Mouse (Mus musculus) CH12.LX (cell line): ENCODE results near the gene Anks1b.

Experiments used
- CTCF ChIP-seq, 2 experiments: IDR thresholded peaks in 1 of 2; conservative IDR thresholded peaks in 1 of 2; 2 replicates each; pipeline ENCODE4 v1.5.1; 2011 to 2012; ENCODE audit warnings: low read depth in 2 of 2, low read length in 2 of 2, improper control_type of control experiment in 1 of 2, inconsistent platforms in 1 of 2, mild to moderate bottlenecking in 1 of 2, moderate library complexity in 1 of 2
- EP300 ChIP-seq: IDR thresholded peaks from 2 replicates; pipeline ENCODE4 v1.6.1; 2011; ENCODE audit warnings: low read length, improper control_type of control experiment
- KAT2A ChIP-seq: IDR thresholded peaks from 2 replicates; pipeline ENCODE4 v1.6.1; 2012; ENCODE audit warnings: low read length, improper control_type of control experiment, inconsistent platforms; ENCODE audit not compliant: insufficient replicate concordance
- RAD21 ChIP-seq: IDR thresholded peaks from 2 replicates; pipeline ENCODE4 v1.6.1; 2011; ENCODE audit warnings: low read depth, mild to moderate bottlenecking, low read length, improper control_type of control experiment, moderate library complexity

GRCm38 (mm10) chr10:90892728-90893127, 1019.4 kb downstream of the Anks1b start:
- no peak for TF ChIP-seq RAD21
- TF ChIP-seq CTCF (conservative IDR thresholded peaks at IDR 0.05 in 1 of 2, IDR thresholded peaks at IDR 0.05 in 1 of 2; ENCODE audit: low read depth in 2 of 2, low read length in 2 of 2) = no peak
- TF ChIP-seq EP300 = no peak
- TF ChIP-seq KAT2A = no peak
